Mouse (Mus musculus) layer of hippocampus, postnatal 25 days (tissue): ENCODE measurements around the gene Nlrc5. TPM values are rescaled to one million over a fixed set of nuclear protein-coding genes. Genes with fewer than 3 reads are reported as not detected.

Experiments
- DNase-seq, 2 experiments: peaks; one replicate each; pipeline ENCODE4 v3.0.0; 2022; ENCODE audit warnings: mixed read lengths in 2 of 2, low spot score in 1 of 2; ENCODE audit errors: extremely low spot score in 1 of 2
- total RNA-seq, 2 experiments: library from RNA; stranded (reverse); gene quantifications; 2 replicates each; pipeline ENCODE4 v1.2.3; 2021

Gene Nlrc5
- total RNA-seq, 2 experiments from 2014 or later, result 0.26 to 0.59 TPM

DNA sequence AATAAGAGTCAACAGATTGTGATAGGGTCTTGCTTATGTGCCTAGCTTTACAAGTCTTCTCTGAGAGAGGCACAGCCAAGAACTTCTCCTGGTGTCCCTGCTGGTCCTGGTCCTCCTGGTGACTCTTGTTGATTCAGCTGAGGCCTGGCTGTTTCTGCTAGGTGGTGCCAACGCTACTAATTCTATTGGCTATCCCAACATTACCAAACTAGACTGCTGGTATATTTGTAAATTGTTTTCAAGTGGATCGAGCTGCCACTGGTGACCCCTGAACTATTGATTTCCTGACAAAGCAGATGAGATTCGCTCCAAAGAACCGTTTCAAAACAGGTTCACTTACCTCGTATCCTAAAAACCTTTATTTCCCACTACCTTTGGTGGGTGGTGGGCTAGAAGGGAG, 20.7 kb downstream of the Nlrc5 start:
- no peak for DNase-seq

DNA sequence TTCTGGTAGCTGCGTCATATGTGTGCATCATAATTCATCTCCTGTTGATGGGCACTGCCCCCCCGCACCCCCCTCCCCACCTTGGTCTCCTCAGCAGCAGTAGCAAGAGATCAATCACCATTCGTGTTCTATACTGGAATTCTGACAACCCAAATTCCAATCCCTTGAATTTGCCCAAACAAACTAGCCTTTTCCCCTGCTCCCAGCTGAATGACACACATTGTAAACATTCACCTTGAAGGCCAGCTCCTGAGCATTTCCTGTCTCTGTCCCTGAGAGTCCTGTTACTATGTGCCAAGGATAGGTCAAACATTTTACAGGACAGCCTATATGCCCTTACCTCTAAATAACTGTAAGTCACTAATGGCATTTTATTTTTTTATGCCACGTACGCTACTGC, 21.9 kb downstream of the Nlrc5 start:
- no peak for DNase-seq

DNA sequence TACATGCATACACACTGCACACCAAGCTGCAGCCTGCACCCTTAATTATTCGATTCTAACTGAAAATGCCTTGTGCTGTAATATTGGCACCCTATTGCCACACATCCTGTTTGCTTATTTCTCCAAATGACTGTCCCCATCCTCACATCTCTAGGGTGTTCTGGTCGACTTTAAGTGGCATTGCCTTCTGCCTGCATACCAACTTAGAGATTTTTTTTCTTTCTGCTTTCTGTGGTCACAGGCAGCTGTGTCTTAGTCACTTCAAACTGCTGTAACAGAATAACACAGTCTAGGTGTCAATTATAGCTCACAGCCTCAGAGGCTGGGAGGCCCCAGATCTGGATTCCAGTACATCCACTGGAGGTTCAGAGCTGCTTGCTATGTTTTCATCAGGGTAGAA, 24.4 kb downstream of the Nlrc5 start:
- no peak for DNase-seq

DNA sequence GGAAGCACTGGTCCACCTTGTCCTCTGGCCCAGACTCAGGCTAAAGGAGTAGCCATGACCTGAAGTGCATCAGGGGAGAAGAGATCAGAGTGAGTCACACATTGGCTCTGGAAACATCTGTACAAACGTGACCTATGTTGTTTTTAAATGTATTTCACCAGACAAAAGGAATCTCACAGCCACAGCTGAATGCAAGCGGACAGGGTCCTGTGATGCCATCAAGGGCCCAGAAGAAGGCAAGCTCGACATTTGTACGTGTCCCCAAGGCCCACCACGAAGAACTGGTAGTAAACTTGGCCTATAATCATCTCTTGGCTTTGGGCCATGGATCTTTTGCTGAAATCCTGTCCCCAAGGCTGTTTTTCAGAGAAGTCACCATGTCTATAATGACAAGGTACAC, 35.5 kb downstream of the Nlrc5 start:
- DNase-seq, result no peak

DNA sequence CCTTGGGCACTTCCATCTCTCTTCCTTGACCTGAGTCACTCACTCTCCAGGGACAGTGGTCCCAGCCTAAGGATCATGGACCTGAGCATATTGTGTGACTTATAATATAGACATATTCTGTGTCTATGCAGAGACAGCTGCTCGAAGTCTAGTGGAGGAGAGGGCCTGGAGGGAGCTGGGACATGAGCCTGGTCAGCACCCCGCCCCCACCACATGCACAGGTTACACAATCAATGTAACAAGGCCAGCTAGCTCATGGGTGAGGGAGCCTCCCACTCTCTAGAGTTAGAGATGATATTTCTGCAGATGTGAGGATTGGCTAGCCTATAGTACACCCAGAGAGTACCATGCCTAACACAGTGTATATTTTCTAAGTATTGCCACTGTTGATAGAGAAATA, 36.6 kb downstream of the Nlrc5 start:
- DNase-seq, result no peak

DNA sequence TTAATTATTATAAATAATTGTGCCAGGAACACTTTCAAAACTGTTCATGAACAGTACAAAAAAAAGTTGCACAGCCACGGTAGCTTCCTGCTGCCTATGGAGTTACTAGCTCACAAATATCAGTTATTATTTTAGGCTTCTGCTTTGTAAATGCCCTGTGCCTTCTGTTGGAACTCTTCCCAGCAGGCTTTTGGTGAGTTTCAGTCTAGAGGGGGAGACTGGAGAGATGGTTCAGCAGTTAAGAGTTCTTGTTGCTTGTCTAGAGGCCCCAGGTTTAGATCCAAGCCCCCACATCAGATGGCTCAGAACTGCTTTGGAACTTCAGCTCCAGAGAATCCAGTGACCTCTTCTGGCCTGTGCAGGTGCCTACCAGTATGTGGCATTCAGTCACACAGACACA, 37.1 kb downstream of the Nlrc5 start:
- DNase-seq, result no peak

DNA sequence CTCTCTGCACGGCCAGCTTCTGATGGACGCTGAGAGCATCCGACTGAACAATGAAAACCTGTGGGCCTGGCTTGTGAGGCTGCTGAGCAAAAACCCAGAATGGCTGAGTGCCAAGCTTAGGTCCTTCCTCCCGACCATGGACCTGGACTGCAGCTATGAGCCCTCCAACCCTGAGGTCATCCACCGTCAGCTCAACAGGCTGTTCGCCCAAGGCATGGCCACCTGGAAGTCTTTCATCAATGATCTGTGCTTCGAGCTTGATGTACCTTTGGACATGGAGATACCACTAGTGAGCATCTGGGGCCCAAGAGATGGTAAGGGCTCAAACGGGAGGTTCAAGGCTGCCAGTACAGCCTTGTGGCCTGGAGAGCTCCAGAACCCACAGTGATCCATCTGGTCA, 38.6 kb downstream of the Nlrc5 start:
- no peak for DNase-seq

DNA sequence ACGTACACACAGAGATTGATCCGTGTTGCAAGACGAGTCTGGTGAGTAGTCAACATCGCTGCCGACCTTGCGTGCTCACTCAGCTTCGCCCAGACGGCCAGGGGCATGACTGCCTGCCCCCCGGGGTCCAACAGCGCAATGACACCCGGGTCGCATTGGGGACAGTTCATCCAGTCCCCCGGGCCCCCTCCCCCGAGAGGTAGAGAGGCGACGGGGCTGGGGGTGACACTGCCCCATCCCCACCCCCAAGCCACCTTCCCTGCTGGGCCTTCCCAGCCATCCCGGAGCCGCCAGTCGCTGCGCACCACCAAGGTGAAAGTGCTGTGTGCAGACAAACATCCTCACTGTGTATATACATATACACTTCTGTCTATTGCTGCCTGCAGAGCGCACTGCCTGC, 39.3 kb downstream of the Nlrc5 start:
- no peak for DNase-seq

DNA sequence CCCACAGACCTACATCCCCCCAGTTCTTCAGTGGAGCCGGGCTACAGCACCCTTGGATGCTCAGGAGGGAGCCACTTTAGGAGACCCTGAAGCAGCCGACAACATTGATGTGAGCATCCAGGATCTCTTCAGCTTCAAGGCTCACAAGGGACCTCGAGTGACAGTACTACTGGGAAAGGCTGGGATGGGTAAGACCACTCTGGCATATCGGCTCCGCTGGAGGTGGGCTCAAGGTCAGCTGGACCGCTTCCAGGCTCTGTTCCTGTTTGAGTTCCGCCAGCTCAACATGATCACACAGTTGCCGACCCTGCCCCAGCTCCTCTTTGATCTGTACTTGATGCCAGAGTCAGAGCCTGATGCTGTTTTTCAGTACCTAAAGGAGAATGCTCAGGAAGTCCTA, 41.6 kb downstream of the Nlrc5 start:
- DNase-seq, result no peak

DNA sequence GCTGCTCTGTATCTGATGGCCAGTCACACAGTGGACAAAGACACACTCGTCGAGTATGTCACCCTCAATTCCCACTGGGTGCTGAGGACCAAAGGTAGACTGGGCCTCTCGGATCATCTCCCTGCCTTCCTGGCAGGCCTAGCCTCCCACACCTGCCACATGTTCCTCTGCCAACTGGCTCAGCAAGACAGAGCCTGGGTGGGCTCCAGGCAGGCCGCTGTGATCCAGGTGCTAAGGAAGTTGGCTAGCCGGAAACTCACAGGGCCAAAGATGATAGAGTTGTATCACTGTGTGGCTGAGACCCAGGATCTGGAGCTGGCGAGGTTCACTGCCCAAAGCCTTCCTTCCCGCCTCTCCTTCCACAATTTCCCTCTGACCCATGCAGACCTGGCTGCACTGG, 42.7 kb downstream of the Nlrc5 start:
- DNase-seq, result no peak

DNA sequence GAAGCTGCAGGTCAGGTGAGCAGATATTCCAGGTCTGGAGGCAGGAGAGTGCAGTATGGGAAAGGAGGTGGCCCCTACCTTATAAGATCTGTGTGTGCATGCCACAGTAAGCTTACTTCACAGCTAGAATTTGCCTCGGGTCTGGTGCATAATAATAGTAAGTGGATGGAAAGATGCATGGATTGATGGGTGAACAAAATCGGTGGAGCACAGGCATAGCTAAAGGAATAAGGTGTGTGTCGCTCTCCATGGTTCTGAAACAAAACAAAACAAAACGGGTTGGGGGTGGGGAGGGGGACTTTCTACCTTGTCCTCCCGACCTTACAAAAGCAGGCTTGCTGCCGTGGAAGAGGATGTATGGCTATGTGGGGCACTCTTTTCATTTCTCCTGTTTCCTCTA, 47.9 kb downstream of the Nlrc5 start:
- no peak for DNase-seq

DNA sequence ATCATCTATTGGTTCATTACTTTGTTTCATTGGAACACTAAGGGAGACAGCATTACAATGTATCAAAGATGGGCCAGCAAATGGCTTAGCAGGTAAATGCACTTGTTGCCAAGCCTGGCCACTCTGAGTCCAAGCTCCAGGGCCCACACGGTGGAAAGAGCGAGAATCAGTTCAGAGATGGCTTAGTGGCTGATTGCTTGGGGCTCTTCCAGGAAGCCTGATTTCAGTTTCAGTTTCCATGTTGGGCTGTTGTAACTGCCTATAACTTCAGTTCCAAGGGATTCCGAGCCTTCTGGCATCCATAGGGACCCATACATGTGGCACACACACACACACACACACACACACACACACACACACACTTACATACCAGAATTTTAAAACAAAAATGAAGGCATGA, 51.1 kb downstream of the Nlrc5 start:
- no peak for DNase-seq

DNA sequence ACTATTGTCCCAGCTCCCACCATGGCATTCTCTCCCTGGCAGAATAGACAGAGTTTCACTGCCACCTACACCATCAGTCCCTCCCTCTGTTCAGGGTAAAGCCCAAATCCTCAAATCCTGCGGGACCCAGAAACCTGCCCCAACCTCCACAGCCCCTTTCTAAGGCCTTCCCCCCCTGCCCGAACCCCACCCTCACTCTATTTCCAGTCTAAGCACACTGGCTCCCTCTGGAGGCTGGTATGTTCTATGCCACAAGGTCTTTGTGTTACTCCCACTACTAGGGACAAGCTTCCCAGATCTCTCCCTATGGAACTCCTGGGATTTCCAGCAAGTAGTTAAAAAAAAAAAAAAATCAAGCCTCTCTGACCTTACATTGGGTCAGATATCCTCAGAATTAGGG, 51.7 kb downstream of the Nlrc5 start:
- peak in 1 of 2 experiments; percentile 61 for DNase-seq

DNA sequence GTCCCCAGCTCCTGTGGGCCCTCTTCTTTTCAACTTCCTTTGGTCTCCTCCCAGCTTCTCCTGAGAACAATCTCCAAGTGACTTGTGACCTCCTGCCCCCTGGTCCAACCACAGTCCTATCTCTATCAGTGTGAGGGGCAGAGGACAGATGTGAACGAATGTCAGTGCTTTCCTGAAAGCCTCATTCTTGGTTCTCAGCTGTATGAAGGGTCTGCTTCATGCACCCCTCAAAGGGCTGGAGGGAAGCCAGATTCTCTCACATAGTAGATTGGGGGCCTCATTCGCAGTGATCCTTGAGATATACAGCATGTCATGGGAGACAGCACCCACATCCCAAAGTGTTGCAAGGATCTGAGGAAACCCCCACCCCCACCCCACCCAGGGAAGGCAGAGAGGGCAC, 53.9 kb downstream of the Nlrc5 start:
- no peak for DNase-seq

DNA sequence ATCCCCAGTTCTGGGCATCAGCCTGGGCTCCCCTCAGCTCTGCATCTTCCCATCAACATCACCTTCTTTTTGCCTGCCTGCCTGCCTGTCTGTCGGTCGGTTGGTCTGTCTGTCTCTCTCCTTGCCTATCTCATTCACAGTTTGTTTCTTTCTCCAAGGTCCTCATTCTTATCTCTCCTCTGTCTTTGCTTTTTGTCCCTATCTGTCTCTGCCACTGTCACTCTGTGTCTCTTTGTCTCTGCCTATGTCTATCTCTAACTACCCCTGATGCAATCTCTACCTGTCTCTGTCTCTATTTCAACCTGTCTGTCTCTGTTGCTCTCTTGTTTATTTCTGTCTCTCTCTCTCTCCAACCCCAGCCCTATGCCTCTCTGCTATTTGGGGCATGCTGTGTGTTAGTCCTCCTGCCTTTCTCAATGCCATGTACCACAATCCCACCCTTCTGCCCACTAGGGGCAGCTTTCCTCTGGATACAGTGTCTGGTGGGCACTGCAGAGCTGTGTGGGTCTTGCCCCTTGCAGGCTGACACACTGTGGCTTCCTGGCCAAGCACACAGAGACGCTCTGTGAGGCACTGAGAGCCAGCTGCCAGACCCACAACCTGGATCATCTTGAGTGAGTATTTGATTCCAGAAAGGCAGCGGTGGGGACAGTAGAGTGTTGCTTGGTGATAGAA, 55.8 kb downstream of the Nlrc5 start:
- no peak for DNase-seq

DNA sequence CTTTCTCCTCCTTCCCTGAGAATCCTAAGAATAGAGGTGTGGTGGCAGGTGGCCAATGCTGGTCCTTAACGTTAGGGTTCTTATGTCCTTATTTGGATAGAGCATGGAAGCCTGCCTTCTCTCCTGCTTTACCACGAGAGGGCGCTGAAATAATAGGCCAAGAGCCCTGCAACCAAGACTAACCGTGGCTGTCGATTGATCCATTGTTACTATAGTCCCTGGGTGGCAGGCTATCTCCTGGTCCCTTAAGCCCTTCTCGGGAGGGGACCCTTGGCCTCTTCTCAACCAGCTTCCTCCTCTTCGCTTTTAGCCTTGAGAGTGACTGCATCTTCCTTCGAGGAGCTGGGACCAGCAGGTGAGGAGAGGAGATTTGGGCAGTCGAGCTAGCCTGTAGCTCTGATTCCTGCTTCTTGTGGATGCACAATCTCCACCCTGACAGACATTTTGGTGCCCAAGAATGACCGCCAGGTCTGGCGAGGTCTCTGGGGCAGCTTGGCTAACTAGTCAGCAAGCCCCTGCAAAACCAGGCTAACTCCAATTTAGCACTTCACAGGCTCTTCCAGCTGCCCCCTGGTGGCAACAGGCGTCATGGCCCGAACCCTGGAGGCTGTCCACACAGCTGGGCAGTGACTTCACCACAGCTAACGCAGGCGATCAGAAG, 58.0 kb downstream of the Nlrc5 start:
- peak; percentile 68 to 77 for DNase-seq

DNA sequence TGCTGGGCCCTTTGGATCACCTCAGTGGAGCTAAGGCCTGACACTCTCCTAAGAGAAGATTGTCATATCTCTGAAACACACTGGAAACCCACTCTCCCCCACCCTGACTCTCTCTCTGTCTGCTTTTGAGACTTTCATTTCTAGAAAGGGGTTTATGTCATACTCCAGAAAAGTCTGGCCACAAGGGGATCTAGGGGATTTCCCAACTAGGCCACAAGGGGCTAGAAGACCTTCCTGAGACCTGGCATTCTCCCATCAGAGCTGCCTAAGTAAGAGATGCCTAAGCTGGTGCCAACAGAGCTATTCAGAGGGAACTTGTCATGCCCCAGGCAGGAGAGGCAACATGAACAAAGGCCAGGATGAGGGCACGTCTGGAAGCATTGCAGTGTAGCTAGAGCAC, 59.1 kb downstream of the Nlrc5 start:
- no peak for DNase-seq

DNA sequence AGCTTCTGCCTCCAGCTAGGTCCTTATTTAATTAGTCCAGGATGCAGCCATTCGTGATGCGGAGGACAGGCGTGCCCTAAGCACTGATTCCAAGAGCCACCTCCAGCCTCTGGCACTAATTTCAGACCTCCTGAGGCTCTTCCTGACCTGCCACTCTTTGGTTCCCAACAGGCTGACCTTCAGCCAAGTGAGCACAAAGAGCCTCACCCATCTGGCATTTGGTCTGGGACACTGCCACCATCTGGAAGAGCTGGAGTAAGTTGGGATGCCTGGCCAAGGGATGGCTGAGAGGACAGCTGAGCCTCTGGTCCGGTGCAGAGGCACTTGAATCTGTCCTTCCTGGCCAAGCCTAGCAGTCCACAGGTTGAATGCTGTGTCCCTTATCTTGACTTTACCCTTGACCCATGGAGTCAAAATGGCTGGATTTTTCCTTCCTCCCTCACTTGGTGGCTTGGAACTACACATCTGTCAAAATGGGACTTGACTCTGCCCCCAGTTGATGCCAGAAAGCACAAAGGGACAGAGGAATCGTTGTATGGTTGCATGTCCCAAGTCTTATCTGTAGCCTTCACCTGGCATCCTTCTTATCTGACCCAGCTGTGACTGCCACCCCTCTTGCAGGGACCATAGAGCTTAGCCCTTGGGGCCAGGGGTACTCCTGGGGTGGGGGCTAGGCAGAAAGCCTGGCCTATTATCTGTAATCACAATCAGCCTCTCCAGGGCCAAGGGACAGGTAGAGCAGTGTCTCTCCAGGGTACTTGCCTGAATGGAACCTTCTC, 81.5 kb downstream of the Nlrc5 start:
- DNase-seq, result no peak

DNA sequence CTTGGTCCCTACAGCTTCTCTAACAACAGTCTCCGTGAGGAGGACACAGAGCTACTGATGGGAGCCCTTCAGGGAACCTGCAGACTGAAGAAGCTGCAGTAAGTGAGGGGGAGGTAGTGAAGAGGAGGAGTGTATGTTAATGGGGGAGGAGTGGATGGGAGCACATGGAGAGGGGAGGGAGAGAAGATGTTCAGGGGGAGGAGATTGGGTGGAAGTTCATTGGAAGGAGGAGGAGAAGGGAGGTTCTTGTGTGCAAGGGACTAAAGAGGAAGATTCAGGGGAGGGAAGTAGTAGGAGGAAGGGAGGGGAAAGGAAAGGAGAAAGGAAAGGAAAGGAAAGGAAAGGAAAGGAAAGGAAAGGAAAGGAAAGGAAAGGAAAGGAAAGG, 82.0 kb downstream of the Nlrc5 start:
- no peak for DNase-seq

DNA sequence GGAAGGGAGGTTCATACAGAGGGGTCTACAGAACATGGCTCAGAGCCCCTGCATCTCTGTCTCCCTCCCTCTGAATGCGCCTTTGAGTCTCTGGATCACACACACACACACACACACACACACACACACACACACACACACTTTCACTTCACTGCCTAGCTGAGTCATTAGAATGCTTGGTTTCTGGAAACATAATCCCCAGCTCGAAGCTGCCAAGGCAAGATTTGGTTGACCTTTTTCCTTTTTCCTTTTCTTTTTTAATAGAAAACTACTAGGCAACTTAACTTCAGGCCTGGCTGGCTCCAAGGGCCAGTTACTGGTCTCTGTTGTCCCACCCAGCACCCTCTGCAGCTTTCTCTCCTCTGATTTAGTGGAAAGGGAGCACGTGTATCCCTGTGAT, 82.6 kb downstream of the Nlrc5 start:
- no peak for DNase-seq

DNA sequence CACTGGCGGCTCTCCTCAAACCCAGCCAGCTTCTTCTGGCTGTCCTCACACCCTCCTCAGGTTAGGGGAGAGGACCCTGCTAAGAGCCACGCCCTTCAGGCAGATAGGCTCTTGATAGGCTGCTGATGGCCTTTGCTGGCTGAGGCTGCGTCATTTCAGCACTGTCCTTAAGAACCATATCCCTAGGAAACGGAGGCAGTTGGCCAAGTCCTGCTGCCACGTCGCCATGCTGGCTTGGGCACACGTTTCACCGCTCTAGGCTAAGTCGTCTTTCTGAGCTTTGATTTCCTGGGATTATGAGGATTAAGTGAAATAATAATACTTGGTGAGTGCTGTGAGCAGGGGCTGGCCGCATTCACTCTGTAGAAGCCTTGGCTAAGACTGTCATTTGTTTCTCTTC, 84.2 kb downstream of the Nlrc5 start:
- no peak for DNase-seq

DNA sequence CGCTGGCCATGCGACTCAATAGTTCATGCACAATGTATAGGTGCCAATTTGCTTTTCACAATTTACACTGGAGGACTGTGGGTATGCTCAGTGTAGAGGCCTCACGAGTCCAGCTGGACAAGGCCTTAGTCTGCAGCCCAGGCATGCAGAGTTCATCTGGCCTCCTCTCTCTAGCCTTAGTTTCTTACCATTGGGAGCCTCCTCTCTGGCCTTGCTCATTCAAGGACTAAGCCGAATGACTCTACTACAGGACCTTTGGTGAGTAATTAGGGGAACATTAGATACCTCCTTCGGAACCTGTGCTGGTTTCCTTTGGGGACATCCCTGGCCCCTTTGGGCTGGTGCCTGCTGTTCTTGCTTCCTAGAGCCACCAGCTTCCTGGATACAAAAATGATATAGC, 84.9 kb downstream of the Nlrc5 start:
- no peak for DNase-seq
